Mouse (Mus musculus): Measurements from ENCODE around the gene Cdca3. TPM values are rescaled to one million over a fixed set of nuclear protein-coding genes. Genes with fewer than 3 reads are reported as not detected.
"Not testable (repeated sequence)": the region's sequence is repeated elsewhere in the genome, so short reads cannot be mapped to it uniquely, and the experiment has no call there.

Cdca3 gene
- polyA plus RNA-seq, 1 experiment from 2014 or later = 66.3 TPM

DNA sequence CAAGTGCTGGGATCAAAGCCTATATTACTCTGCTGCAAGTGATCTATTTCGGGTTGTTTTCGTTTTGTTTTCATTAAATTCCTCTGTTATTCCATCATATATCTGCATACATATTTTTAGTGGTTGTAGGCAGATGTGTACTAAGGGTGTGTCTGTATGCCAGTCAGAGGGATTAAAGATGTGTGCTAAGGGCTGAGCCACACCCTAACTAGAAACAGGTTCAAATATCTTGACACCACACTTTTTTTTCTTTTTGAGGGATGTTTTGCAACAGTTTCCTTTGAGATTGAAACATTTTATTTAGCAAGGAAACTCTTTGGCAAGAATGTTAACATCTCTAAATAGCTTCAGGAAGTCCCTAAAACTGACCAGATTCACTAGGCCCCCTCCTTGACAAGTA lies 33.1 kb upstream of the Cdca3 start:
- ChIA-PET CTCF (interaction anchor here (1.4 to 2.1 kb wide), 3 partner anchors 9 to 15 kb away, joined by 4 to 7 read pairs (median 5); no protein-coding TSS in a partner anchor), POLR2A (no interaction called here)
- ATAC-seq (no peak), DNase-seq (ENCODE audit: low read depth, low spot score) (no peak)
- no peaks in the 10 kb centered on the region for H3K27me3 ChIP-seq
- in situ Hi-C loops (cut with MboI; ENCODE audit: low pct_unique_long_range_greater_than_20kb) = no loop called here
- TF ChIP-seq CTCF (IDR thresholded peaks at IDR 0.05) = no peak

DNA sequence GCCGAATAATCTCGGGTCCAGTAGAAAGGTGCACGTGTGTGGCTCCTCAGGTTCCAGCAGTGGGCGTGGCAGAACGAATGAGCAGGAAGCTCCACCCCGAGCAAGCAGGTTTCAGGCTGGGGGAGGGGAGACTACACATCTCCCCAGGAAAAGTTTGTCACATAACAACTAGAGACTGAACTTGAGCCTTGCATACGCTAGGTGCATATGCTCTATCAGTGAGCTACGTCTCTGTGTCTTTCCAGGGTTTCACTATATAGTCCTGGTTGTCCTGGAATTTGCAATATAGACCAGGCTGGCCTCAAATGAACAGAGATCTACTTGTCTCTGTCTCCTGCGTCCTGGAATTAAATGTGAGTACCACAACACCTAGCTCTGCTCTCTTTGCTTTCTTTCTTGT lies 26.9 kb upstream of the Cdca3 start:
- POLR2A ChIA-PET; ATAC-seq; DNase-seq (ENCODE audit: low read depth, low spot score); in situ Hi-C loops (cut with MboI; ENCODE audit: low pct_unique_long_range_greater_than_20kb); H3K27me3 ChIP-seq: not testable (repeated sequence)
- CTCF ChIA-PET = interaction anchor here (1.5 kb wide), 1 partner anchor 9 kb away, joined by 9 read pairs; no protein-coding TSS in a partner anchor

DNA sequence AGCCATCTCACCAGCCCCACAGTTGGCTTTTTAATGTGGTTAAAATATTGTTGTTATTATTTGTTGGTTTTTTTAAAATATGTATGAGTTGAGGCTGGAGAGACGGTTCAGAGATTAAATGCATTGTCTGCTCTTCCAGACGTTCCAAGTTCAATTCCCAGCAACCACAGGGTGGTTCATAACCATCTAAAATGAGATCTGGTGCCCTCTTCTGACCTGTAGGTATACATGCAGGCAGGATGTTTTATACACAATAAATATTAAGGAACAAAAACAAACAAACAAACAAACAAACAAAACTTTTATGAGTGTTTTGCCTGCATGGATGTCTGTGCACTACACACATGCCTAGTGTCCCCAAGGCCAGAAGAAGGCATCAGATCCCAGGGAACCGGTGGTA lies 26.3 kb upstream of the Cdca3 start:
- in situ Hi-C loops (cut with MboI; ENCODE audit: low pct_unique_long_range_greater_than_20kb) = no loop called here
- POLR2A ChIA-PET = no interaction called here
- CTCF ChIA-PET = interaction anchor here (1.3 to 1.5 kb wide), 2 partner anchors 10 to 43 kb away, joined by 4 to 9 read pairs; no protein-coding TSS in a partner anchor
- no peak for ATAC-seq
- TF ChIP-seq CTCF (IDR thresholded peaks at IDR 0.05) = no peak
- DNase-seq (ENCODE audit: low read depth, low spot score) = no peak
- no peaks in the 10 kb centered on the region for H3K27me3 ChIP-seq

DNA sequence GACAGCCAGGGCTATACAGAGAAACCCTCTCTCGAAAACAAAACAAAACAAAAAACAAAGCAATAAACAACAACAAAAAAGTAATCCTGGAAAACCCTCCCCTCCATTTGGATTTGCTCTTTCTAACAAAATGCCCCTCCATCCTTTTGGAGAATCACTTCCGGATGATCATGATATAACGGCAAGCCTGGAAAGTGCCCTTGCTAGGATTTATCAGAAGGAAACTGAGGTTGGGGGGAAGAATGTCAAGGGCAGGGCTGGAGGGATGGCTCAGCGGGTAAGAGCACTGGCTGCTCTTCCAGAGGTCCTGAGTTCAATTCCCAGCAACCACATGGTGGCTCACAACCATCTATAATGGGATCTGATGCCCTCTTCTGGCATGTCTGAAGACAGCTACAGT lies 25.7 kb upstream of the Cdca3 start:
- ATAC-seq; H3K27me3 ChIP-seq; in situ Hi-C loops (cut with MboI; ENCODE audit: low pct_unique_long_range_greater_than_20kb); POLR2A ChIA-PET; DNase-seq (ENCODE audit: low read depth, low spot score): not testable (repeated sequence)
- CTCF ChIA-PET = interaction anchor here (1.3 kb wide), 1 partner anchor 44 kb away, joined by 4 read pairs; no protein-coding TSS in a partner anchor

DNA sequence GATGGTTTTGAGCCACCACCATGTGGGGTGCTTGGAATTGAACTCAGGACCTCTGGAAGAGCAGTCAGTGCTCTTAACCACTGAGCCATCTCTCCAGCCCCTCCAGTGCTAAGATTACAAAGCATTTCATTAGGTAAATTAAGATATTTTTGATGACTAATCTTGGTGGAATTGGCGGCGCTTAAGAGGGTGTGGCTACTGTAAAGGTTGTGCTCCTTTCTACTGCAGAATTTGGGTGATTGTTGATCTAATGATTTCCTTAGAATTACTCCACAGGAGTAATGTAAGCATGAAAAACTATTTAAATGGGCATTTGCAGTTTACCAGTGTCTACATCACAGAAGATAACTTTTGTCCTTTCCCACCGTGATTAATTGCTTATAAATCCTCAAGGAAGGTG lies 25.0 kb upstream of the Cdca3 start:
- POLR2A ChIA-PET = no interaction called here
- no peaks in the 10 kb centered on the region for H3K27me3 ChIP-seq
- no peak for TF ChIP-seq CTCF (IDR thresholded peaks at IDR 0.05)
- in situ Hi-C loops (cut with MboI; ENCODE audit: low pct_unique_long_range_greater_than_20kb) = no loop called here
- CTCF ChIA-PET = interaction anchor here (1.3 kb wide), 1 partner anchor 45 kb away, joined by 4 read pairs; no protein-coding TSS in a partner anchor
- ATAC-seq (no peak), DNase-seq (ENCODE audit: low read depth, low spot score) (no peak)

DNA sequence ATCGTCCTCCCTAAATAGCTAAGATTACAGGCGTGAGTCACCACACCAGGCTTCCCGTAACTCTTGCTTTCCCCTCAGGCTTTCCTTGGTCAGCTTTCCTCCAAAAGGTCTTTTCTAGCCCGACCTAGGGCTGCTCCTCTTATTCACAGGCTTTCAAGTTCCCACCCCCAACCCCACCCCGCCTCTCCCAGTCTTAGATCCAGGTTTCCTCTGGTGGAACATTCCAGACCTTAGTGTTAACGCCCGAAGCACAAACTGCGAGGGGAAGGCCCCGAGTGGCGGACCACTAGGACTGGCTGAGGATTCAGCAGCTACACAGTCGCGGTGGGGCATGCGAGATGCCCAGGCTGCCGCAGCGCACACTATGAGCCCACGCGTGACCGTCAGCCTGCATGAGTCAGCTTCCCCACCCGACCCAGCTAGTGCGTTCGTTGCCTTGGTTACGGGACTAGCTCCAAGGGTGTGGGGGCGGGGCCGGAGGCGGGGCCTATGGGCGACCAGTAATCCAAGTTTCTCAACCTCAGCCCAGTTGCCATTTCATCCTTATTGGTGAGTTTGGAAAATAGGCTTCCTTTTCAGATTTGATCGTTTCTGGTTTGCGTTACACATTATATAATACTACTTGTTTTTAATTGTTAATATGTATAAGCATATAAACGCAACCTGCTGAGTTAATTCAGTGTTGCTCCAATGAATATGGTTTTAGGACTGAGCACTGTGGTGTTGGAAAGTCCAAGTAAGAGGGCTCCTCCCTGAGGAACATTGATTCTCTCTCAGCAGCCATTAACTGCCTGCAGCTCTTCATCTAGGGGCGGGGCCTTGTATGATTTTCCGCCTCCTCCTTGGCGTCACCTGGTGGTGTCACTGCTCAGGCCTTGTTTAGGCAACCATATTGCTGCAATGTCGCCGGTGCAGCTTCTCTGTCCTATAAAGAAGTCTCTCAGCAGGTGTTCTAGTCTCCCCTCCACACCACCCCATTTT lies 23.7 kb upstream of the Cdca3 start:
- ATAC-seq (peak; percentile 66), DNase-seq (ENCODE audit: low read depth, low spot score) (peak; percentile 70)
- TF ChIP-seq CTCF (IDR thresholded peaks at IDR 0.05) = no peak
- H3K27me3 ChIP-seq = no peaks in the 10 kb centered on the region
- in situ Hi-C loops (cut with MboI; ENCODE audit: low pct_unique_long_range_greater_than_20kb) = no loop called here
- CTCF ChIA-PET = interaction anchor here (0.7 to 2.1 kb wide), 6 partner anchors 10 to 355 kb away, joined by 3 to 7 read pairs (median 4); no protein-coding TSS in a partner anchor
- POLR2A ChIA-PET = interaction anchor here (0.6 to 1.4 kb wide), 9 partner anchors 8 to 112 kb away, joined by 3 to 7 read pairs (median 4); partner anchors contain the start of genes Cdca3 and Usp5

DNA sequence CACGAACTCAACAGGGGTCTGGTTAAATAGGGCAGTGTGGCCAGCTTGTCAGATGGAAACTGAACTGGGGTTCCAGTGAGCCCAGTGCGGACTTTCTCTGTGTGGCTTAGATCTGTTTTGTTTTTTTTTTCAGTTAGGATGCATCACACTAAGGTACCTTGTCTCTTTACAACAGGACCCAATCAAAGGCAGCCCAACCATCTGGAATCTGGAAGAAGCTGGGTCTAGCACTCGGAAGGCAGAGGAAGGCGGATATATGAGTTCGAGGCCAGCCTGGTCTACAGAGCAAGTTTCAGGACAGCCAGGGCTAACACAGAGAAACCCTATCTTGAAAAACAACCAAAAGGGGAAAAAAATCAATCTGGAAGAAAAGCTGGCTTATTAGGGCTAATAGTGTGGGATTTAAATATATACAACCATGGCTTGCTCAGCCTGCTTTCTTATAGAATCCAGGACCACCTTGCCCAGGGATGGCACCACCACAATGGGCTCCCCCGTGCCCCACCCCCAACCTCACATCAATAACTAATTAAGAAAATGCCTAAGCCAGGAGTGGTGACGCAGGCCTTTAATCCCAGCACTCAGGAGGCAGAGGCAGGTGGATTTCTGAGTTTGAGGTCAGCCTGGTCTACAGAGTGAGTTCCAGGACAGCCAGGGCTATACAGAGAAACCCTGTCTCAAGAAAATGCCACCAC lies 22.8 kb upstream of the Cdca3 start:
- ATAC-seq (no peak), DNase-seq (ENCODE audit: low read depth, low spot score) (no peak)
- no peaks in the 10 kb centered on the region for H3K27me3 ChIP-seq
- CTCF ChIA-PET = interaction anchor here (0.7 to 2.1 kb wide), 4 partner anchors 10 to 354 kb away, joined by 3 to 7 read pairs (median 4); no protein-coding TSS in a partner anchor
- no peak for TF ChIP-seq CTCF (IDR thresholded peaks at IDR 0.05)
- in situ Hi-C loops (cut with MboI; ENCODE audit: low pct_unique_long_range_greater_than_20kb) = no loop called here
- POLR2A ChIA-PET = interaction anchor here (0.6 to 1.5 kb wide), 6 partner anchors 13 to 113 kb away, joined by 3 to 6 read pairs (median 4); no protein-coding TSS in a partner anchor

DNA sequence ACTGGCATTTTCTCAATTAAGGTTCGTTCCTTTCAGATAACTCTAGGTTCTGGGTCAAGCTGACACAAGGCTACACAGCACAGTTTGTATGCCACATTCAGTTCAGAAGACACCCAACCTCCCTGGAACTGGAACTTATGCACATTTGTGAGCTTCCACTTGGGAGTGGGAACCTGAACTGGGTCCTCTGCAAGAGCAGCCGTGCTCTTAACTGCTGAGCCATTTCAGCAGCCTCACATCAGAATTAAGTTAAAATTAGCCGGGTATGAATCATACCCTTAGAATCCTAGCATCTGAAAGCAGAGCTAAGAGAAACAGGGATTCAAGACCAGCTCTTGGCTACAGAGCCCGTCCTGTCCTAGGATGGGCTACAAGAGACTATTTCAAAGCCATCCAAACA lies 22.0 kb upstream of the Cdca3 start:
- DNase-seq (ENCODE audit: low read depth, low spot score) (no peak), ATAC-seq (no peak)
- H3K27me3 ChIP-seq = no peaks in the 10 kb centered on the region
- ChIA-PET POLR2A (interaction anchor here (1.1 to 6.4 kb wide), 4 partner anchors 15 to 48 kb away, joined by 3 to 27 read pairs (median 3); partner anchors contain the start of genes Cdca3 and Usp5), CTCF (interaction anchor here (1.1 to 1.4 kb wide), 2 partner anchors 11 to 25 kb away, joined by 3 to 4 read pairs; no protein-coding TSS in a partner anchor)
- TF ChIP-seq CTCF (IDR thresholded peaks at IDR 0.05) = no peak
- in situ Hi-C loops (cut with MboI; ENCODE audit: low pct_unique_long_range_greater_than_20kb) = no loop called here

DNA sequence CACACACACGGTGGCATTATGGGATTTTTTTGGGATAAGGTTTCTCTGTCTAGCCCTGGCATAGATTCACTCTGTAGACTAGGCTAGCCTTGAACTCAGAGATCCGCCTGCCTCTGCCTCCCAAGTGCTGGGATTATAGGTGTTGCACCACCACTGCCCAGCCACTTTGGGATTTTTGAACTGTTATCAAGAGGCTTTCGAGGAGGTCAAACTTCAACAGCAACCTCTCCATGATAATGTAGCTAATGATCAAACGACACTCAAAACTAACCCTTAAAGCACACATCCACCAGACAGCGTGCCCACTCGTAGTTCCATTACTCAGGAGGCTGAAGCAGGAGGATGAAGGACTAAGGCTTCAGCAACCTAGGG lies 21.4 kb upstream of the Cdca3 start:
- in situ Hi-C loops (cut with MboI; ENCODE audit: low pct_unique_long_range_greater_than_20kb) = no loop called here
- ATAC-seq (no peak), DNase-seq (ENCODE audit: low read depth, low spot score) (no peak)
- CTCF ChIA-PET = interaction anchor here (1.1 to 1.4 kb wide), 2 partner anchors 12 to 26 kb away, joined by 3 to 4 read pairs; no protein-coding TSS in a partner anchor
- no peak for TF ChIP-seq CTCF (IDR thresholded peaks at IDR 0.05)
- no peaks in the 10 kb centered on the region for H3K27me3 ChIP-seq
- POLR2A ChIA-PET = interaction anchor here (1.1 to 6.4 kb wide), 5 partner anchors 16 to 49 kb away, joined by 3 to 27 read pairs (median 3); partner anchors contain the start of genes Cdca3 and Usp5
